Mouse (Mus musculus) adrenal gland (tissue): ENCODE measurements around the gene Pus7l.
"Not testable (repeated sequence)": the region's sequence is repeated elsewhere in the genome, so short reads cannot be mapped to it uniquely, and the experiment has no call there.

Experiments
- intact Hi-C: fragments of 180-260 bp; cut with DNase I; formaldehyde crosslinking; loops from one replicate; pipeline ENCODE4 v1.15.1; 2025

Gene Pus7l

DNA sequence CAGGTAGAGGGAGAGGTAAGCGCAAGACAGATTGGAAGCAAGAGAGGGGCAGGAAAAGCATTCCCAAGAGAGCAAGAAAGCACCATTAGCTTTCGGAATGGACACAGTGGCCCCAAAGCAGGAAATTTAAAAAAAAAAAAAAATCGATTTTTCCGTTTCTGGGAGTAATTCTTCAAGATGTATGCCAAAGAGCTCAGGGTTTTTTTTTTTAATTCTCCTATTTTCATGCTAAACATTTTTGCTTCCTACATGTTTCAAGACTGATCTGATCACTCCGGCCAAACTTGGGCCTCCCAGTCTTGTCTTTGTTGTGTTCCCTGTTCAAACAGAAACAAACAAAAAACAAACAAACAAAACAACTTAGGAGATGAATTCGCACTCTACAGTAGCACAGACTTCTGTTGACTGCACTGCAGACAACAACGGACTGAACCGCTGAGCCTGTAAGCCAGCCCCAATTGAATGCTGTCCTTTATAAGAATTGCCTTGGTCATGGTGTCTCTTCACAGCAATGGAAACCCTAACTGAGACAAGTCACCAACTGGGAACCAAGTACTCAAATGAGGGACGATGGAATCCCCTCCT is 797 bp upstream of the Pus7l start:
- intact Hi-C loops: no loop called here

DNA sequence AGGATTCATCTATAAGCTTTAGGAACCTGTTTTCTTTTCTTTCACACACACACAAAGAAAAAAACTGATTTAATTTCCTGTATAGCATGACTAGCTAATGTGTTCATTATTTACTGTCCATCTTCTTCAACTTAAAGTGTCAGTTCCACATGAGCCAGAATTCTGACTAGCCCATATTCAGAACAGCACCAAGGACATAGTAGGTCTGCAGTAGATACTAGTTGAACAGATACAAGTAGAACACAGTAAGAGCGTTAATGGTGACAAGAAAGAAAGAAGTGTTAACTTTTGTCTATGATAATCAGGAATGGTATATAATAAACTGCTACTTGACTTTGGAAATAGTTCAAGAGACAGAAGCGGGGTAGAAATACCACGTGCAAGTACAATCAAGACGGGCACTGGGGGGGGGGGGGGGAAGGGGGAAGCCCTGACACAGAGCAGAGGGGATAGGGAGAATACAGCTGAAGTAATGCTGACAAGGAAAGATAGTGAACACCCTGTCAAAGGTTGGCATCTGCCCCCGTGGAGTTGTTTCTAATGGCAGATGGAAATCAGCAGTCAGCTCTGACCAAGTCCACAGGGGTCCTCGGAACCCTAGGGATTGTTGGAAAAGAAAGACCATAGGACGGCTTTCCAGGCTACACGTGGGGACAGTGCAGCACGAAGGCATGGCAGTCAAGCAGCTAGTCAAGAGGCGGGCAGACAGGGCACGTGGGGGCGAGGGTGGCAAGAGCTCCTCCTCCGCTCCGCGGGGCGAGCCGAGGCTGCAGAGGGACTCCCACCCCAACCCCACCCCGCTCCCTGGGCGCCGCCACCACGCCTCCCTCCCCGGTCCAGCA is 559 bp downstream of the Pus7l start:
- intact Hi-C loops: no loop called here

DNA sequence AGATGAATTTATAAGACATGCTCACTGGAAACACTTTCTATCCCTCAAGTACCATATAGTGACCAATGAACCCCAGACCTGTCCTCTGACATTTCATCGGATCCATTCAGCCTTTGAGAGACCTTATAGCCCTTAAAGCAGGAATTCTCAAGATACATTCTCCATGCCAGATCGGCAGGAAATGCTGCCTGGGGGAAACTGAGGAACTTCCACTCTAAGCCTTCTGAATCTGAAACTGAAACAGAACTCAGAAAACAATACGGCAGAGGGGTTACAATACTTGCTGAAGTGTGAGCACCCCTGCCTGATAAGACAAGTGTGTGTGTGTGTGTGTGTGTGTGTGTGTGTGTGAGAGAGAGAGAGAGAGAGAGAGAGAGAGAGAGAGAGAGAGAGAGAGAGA is 4.1 kb downstream of the Pus7l start:
- intact Hi-C loops: no loop called here

DNA sequence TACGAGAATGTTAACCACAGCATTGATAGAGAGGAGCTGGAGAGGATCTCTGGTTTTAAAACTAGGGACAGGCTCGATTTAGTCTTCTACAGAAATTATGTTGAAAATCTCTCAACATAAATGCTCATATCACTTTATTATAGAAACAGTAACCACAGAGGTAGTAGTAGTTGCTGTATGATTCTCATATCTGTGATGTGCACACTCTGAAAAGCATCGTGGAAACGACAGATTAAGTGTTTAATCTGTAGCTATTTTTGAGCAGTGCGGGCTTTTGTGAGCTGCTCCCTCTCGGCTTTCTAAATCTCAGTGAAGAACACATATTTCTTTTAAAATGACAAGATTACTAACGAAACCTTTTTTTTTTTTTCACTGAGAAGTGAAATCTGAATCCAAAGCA is 7.8 kb downstream of the Pus7l start:
- intact Hi-C loops: no loop called here

DNA sequence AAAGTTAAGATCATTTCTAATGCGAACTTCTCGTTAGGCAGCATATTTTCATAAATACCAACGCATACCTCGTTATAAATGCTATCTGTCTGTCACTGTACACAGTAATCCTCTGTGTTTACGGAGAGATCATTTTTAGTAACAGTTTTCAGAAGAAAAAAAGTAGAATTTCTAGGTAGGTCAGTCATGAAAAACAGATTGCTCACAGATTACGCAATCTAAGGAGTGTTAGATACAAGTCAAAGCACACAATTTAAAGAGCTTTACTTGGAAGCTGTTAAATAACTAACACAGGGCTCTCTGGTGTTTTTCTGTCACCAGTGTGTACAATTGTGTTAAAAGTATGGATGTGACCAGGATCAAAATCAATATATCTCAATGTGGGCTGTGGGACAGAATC is 10.4 kb downstream of the Pus7l start:
- intact Hi-C loops: no loop called here

DNA sequence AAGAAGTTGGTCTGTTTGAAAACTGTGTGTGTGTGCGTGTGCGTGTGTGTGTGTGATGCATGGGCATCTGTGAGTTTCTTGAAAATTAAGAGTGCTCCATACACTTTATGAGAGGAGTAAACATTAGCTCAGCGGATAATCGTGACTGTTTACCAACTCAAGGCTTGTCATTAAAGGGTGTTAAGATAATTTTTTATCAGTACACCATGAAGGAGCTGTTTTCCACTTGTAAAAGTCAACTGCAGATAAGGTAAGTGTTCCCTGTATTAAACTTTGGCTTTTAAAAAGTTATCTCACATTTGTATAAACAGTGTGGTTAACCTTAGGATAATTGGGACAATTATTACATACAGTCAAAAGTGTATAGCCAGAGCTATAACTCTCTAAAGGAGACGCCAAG is 11.0 kb downstream of the Pus7l start:
- intact Hi-C loops: no loop called here

DNA sequence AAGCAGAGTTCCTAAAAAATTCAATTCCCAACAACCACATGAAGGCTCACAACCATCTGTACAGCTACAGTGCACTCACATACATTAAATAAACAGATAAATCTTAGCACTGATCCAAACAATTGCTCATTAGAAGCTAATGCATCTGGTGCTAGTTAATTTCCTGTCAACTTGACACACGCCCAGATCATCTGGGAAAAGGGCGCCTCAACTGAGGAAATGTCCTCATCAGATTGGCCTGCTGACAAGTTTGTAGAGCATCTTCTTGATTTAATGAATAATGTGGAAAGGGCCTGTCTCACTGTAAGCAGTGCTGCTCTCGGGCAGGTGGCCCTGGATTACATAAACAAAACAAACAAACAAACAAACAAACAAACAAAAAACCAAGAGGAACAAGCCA is 12.8 kb downstream of the Pus7l start:
- intact Hi-C loops: no loop called here

DNA sequence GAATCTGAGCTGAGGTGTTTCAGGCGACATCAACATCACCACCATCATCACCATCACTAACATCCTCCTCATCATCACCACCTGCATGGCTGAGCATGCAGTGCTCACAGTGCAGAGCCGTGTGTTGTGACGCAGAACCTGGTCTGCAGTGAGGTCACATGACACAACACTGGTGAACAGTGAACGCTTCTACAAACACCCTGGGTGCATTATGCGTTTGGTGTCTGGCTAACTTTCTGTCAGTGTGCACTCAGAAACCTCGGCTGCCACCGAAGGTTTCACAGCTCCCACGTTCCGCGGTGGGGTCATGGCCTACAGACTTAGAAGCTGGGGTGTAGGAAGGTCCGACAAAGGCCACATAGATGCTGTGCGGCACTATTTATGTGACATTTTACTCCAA is 18.4 kb downstream of the Pus7l start:
- intact Hi-C loops: no loop called here

DNA sequence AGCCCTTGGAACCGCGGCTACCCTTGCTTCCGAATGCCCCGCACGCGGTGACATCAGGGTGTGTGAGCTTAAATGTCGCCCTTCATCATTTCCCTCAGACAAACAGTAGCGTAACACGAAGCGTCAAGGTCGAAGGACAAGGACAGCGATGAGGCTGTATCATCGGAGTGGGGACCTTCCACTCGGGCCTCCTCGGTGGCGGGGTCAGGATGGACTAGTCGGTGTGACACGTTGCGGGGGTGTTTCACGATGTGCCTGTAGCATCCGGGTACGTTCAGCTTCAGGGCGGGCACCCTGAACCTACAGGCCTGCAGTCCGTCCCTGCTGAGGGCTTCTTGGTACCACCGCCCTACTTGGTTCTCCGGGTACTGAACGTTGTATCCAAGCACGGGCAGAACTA is 20.1 kb downstream of the Pus7l start:
- intact Hi-C loops: no loop called here

DNA sequence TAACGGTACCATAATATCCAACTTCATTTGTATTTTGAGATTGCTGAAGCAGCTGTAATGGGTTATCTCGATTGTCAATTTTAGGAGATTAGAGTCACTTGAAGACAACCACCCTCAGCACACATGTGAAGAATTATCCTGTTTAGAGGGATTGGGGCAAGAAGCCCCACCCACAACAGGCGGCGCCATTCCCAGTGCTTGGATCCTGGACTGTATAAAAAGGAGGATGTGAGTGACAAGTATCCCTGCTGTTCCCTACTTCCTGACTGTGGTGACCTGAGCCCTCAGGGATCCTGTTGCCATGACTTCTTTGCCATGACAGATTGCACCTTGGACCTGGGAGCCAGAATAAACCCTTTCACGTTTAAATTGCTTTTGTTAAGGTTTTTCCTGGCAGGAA is 22.4 kb downstream of the Pus7l start:
- intact Hi-C loops: loop anchor here (2.0 kb wide), 1 partner anchor 178 kb away; no protein-coding TSS in a partner anchor

DNA sequence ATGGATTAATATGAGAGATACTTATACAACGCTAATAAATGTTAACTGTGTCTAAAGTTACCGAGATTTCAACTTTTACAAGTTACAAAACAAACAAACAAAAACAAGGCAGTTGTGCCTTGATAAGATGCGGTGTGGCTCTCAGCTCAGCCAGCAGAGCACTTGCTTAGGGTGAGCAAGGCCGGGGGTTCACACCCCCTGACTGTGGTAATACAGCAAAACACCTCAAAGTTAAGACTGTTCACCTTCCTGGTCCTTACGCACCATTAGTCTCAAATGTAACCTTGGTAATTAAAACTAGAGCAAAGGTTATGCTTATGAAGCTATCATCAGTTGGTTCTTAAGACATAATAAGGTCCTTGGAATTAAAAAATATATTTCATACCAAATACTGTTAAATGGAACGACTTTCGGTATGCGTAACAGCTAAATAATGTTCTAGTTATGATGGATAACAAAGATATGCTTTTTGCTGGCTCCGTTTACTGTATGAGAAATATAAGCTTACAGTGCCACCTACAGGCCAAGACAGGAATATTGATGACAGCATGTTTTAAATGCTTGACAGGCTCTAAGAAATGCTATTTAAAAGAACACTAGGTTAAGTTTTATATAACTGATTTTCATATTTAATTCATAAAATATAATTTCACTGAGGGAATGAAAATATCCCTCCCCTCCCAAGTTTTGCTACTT is 23.0 kb downstream of the Pus7l start:
- intact Hi-C loops: loop anchor here (2.0 kb wide), 1 partner anchor 178 kb away; no protein-coding TSS in a partner anchor

DNA sequence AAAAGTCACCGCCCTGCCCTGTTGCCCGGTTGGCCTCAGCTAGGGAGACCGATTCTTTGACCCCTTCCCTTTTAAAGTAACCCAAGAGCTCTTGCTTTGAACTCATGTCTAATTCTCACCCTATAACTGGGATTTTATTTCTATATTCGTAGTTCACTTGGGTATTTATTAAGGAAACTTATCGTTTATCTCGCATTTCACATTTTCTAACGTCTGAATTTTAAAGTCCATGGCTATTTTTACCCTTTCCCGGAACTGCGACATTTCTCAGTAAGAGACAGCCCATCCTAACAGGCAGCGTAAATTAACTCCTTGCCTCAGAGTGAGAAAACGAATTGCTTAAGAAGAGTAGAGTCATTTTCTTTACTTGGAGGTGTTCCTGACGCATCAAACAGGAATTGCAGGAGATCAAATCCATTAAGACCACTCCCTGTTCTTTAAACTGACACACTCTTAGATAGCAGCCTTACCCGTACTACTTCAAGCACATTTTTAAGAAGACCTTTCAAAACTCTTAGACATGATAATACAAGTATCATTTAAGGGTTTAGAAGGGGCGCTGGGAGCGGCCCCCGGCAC is 25.3 kb downstream of the Pus7l start:
- intact Hi-C loops: loop anchor here (2.0 kb wide), 1 partner anchor 253 kb away; no protein-coding TSS in a partner anchor

DNA sequence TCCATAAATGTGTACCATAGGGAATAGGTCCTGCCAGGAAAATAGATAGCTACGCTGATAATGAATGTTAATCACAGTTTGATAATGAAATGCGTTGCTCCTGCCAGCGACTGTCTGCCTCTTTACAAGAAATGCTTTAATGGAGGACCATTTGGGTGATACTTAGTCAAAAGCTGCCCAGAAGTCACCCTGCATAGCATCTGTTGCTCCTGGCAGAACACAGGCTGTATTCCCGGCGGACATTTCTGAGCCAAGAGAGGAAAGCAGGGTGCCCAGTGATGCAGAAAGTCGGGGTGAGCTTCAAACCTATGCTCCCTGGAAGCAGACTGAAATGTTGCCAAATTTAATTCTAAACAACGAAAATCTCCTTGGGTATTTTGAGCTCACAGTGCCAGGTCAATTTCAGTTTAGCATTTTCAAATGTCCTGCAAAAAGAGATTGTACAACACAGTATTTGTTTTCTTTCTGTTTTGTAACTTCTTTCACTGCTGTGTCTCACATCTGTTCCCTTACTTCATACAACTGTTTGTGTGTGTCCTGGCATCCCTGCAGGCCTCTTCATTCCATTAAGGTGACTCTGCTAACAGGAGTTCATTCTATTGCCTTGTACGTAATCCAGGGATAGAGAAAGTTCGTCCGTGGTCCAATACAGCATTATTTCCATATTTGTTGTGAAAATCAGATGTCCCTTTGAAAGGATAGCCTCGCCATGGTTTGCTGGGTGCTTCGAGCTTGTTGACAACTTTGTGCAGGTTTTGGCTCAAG is 39.7 kb downstream of the Pus7l start:
- intact Hi-C loops: no loop called here

DNA sequence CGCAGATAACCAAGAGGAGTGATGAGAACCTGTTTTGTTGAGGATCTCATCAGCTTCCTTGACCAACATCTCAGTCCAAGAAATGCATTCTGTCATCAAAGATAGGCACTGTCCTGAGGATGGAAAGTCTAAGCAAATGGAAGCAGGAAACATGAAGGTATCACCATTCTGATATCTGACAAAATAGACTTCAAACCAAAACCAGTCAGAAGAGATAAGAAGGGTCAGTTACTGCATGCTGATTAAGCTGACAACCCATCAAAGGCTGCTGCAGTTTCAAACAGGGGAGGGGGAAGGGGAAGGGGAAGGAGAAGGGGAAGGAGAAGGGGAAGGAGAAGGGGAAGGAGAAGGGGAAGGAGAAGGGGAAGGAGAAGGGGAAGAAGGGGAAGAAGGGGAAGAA is 44.1 kb downstream of the Pus7l start:
- intact Hi-C loops: no loop called here

DNA sequence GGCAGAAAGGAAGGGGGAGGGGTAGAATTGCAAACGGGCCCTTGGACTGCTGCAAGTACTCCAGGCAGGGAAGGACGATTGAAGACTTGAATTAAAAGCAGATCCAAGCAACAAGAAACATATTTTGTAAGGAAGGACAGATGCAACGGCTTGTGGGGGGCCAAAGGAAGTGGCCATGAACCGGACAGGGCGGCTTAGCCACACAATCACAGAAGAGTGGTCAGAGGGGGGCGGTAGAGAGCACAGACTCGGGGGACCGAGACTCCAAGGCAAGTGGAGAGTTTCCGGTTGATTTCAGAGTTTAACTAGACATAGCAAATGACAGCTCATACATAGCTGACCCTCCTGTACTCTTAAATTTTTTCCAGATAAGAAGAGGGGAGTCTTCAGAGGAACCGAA is 47.4 kb downstream of the Pus7l start:
- intact Hi-C loops: no loop called here

DNA sequence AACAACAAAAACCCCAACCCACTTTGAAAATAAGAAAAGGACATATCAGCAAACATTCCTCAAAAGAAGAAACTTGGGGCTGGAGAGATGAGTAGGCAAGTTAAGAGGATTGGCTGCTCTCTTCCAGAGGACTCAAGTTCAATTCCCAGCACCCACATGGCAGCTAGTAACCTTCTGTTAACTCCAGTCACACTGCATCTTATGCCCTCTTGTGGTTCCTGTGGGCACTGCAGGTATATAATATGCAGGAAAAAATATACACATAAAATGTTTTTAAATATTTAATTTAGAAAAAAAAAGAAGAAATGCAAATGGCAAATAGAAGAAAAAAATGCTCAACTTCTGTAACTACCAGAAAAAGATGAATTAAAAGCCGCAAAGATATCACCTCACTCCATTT is 48.9 kb downstream of the Pus7l start:
- intact Hi-C loops: no loop called here

DNA sequence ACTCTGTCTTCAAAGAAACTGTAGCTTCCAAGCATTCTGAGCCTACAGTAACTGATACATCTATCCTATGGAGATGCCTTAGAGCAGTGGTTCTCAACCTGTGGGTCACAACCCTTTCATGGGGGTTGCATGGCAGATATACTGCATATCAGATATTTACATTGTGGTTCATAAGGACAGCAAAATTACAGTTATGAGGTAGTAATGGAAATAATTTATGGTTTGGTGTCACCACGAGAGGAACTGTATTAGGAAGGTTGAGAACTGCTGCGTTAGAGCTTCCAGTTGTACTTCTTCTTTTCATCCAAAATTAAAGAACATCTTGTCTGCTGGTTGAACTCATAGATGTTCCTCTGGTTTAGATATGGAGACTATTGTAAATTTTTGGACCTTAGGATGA is 53.9 kb downstream of the Pus7l start:
- intact Hi-C loops: no loop called here

DNA sequence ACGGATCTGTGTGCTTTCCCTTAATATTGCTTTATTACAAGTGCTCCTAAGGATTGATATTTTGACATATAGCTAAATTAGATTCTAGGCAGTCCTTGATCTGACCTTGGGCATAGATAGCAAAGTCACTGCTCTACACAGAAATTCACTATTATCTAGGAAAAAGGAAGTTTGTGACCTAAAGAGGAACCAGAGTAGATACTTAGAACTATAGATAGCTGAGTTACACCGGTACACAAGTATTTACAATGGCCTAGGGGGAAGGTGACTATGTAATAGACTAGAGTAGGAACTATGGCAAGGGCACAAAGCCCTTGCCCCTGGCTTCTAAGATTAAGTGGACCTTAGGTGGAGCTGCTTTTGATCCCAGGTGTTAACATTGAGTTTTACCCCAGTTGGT is 55.3 kb downstream of the Pus7l start:
- intact Hi-C loops: not testable (repeated sequence)

DNA sequence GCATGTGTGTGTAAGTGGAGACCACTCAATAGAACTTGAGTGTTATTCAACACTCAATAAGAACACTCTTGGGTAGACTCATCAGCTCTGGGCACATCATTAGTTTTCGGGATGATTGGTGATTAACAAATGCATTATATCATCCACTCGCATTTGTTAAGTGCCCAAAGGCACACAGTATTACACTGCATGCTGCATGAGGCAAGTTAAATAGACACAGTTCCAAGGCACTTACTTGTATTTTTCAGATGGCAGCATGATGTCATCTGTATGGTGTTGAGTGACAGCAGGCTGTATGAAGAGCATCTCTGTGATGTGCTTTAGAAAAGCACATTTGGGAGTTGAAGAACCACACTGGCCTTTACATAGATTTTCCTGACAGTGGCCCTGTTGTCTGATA is 60.8 kb downstream of the Pus7l start:
- intact Hi-C loops: no loop called here

DNA sequence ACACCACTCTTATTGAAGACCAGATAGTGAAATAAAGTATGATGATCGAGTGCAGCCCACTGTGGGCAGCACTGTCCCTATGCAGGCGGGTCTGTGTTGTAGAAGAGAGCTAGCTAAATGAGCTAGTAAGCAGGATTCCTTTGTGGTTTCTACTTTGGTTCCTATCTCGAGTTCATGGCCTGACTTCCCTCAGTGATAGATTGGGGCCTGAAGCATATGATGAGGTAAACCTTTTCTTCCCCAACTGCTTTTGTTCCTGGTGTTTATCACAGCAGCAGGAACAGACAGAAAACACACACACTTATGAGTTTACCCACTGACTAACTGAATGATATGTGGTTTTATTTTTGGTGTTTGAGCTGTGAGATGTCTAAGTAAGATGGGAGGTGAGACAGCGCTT is 62.6 kb downstream of the Pus7l start:
- intact Hi-C loops: no loop called here

DNA sequence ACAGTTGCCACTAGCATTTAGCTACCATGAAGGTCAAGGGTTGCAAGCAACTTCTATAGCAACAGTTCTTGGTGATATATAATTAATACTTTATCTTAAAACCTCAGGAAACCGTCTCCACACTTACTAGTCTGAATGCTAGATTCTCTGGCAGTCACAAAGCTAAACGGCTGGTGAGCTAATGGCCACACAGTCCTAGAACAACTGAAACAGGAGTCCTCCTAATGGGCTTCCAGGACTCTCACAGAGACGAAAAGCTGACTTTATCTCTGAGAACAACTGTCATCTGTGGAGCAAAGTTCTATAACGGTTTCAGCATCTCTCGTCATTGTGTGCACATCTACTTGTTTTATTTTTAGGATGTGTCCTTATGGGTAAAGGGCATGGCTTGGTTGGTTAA is 63.1 kb downstream of the Pus7l start:
- intact Hi-C loops: no loop called here
